Mouse (Mus musculus): ENCODE results near the gene Pnmt.

Pnmt gene

GRCm38 (mm10) chr11:98384721-98385637, 1.3 kb upstream of the Pnmt start:
- no peak for DNase-seq

GRCm38 (mm10) chr11:98386596-98386995, 346 bp downstream of the Pnmt start:
- DNase-seq = peak; percentile 25

- no peak for DNase-seq
Observed at GRCm38 (mm10) chr11:98387056-98387577, 867 bp downstream of the Pnmt start.

DNA sequence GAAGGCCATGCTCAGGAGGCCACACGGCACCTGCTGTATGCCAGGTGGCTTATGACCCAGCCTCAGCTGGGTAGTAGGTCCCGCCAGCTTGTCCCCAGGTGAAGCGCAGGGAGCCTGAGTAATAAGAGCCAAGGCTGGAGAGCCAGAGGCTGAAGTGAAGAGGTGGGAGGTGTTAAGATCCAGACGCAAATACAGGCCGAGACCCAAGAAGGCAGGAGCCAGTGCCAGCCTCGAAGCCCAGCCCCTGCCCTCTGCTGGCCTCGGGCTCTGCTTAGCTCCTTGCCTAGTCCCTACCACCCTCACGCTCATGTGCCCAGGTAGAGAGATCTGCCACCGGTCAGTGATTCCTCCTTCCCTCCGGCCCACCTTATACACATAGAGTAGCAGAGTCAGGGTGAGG, 2.0 kb downstream of the Pnmt start:
- no peak for DNase-seq

DNA sequence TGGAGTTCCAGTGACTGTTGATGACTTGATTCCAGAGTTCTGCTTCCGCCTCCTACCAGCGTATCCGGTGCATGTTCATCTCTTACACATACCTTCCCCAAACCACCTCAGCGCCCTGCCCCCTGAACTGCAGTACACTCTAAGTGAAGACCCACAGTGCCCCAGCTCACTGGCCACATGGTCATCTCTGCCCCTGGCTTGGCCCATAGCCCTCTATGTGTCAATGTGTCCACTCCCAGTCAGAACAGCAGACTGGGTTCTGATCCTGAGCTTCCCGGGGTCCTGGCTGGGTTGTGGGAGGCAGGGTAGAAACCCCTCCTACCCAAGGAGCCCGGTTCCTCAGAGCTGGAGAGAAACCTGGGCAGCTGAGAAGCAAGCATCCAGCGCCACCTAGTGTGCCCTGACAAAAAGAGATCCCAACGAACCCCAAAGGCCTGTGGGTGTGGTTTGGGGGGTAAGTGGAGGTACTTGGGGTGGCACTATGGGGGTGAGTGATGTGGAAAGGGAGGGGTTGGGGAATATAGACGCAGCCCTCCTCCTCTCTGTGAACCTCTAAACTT, 3.1 kb downstream of the Pnmt start:
- peak; percentile 74 for DNase-seq

GRCm38 (mm10) chr11:98390141-98390540, 3.9 kb downstream of the Pnmt start:
- DNase-seq = no peak

GRCm38 (mm10) chr11:98392034-98392433, 5.8 kb downstream of the Pnmt start:
- DNase-seq = no peak

GRCm38 (mm10) chr11:98392645-98393044, 6.4 kb downstream of the Pnmt start:
- DNase-seq = peak; percentile 44

- DNase-seq = peak; percentile 88
Observed at GRCm38 (mm10) chr11:98393317-98393716, 7.1 kb downstream of the Pnmt start.

DNA sequence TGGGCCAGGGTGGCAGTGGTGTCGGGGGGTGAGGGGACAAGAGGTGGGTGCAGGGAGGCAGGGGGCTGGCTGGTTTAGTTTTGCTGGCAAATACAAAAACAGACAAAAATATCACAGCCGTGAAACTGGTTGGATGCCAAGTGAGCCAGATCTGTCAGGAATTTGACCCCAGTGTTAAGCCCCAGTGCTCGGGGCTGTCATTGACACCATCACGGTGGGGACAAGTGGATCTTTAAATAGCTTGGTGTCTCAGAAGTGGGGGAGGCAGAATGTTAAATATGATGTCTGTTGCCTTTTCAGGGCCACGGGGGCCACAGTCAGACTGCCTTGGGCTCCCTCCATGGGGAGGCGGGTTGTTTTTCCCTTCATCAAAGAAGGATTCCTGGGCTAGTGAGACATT, 8.1 kb downstream of the Pnmt start:
- DNase-seq = no peak

DNA sequence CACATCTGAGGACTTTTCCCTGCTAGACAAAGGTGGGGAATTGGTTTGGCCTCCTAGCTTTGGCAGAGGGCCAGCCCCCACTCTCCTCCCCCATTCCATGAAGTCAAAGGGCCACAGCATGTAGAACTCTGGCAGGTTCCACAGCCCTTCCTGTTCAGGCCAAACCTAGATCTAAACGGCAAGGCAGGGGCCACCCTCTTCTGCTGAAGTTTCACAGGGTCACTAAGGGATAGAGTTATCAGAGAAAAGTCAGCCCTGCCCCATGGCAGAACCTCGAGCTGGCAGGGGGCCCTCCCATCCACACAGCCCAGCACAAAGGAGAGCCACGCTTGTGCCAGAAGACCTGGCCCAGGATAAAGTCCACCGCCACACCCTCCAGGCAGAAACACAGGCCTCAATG, 8.8 kb downstream of the Pnmt start:
- no peak for DNase-seq

DNA sequence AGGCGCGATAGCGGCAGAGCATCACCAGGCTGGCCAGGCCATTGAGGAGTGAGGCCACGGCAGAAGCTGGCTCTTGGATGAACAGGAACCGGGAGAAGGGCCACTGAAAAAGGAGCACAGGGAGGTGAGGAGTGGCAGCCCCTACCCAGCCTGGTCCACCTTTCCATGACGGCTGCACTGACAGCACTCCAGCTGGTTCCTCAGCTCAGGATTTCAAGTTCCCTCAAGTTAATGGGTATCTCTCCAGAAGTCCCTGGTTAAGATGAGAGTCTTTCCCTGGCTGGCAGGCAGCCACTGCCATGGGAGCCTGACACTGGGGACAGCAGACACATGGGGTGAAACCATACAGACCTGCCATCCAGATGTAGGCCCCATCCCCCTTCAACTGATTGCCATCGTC, 11.7 kb downstream of the Pnmt start:
- no peak for DNase-seq

- peak; percentile 89 for DNase-seq
Observed at GRCm38 (mm10) chr11:98400161-98400726, 14.0 kb downstream of the Pnmt start, which contains the start of gene Pgap3. Pgap3 (minus strand) TSS chr11:98400490.

GRCm38 (mm10) chr11:98400816-98401215, 14.6 kb downstream of the Pnmt start:
- no peak for DNase-seq

DNA sequence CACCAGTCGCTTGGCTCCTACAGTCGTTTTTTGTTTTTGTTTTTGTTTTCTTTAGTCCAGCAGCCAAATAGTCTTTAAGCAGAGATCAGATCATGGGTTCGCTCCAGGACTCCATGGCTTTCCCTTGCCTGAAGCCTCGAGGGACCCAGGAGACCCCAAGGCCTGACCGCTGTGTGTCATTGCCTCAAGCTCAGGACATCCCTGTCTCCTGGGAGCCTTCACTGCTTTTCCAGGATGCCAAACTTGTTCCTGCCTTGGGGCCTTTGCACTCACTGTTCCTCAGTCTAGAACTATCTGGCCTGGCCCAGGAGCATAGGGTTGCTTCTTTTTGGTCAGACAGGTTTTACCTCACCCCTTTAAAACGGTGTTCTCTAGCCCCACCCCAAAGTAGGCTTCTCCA, 20.4 kb downstream of the Pnmt start:
- no peak for DNase-seq

DNA sequence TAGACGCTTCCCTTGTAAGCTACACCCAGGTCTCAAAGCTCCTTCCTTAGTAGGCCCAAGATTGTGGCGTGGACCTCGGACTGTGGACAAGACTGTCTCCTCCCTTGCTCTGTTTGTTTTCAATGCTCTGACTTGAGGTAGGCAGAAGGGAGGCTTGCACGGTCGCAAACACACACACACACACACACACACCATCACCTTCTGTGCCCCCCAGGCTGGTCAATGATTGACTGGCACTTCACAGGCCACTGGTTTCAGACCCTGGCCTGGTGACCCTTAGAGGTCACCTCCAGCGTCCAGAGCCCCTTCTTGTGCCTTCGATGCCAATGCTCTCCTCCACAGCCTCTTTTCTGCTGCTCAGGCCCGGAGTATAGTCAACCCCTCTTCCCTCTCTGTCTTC, 22.6 kb downstream of the Pnmt start:
- DNase-seq = no peak

DNA sequence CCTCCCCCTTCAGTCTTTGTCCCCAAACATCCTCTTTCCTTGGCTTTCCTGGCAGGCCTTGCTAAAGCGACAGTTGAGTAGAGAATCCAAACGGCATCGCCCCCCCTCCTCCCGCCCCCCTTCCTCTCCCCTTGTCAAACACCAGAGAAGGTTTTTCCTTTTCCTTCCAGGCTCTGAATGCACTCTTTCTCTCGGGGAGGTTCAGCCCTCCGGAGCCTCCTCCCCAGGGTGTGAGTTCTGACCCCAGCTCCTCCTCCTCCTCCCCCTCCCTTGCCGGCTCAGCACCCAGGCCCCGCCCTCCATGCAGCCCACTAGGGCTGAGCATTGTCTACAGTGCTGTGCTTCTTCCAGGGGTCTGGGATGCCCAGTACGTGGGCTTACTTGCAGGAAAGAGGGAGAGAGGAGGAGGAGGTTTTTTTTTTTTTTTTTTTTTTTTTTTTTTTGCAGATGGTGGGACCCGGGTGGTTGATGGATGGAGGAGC, 23.1 kb downstream of the Pnmt start:
- no peak for DNase-seq

GRCm38 (mm10) chr11:98412273-98412796, 26.1 kb downstream of the Pnmt start, which contains the start of gene Erbb2:
Erbb2 (plus strand) TSS chr11:98412470.
- DNase-seq = no peak

GRCm38 (mm10) chr11:98412797-98413301, 26.6 kb downstream of the Pnmt start:
- no peak for DNase-seq

- DNase-seq = no peak
Observed at GRCm38 (mm10) chr11:98413731-98414130, 27.5 kb downstream of the Pnmt start.

DNA sequence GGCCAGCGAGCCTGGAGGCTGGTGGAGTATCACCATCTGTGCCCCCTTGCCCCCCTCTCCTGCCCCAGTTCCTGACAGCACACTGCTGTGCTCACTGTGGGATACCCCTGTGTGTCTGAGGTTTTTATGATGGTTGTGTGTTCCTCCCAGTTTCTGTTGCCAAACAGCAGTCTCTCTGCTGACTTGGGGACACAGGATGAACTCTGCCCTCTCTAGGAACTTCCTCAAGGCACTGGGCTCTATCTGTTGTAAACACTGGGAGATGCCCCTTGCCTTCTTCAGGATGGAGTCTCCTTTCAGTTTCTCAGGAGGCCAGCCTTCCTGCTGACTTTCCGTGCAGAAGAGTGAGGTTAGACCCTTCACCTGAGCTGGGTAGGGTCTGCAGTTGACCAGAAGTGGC, 27.9 kb downstream of the Pnmt start:
- no peak for DNase-seq

DNA sequence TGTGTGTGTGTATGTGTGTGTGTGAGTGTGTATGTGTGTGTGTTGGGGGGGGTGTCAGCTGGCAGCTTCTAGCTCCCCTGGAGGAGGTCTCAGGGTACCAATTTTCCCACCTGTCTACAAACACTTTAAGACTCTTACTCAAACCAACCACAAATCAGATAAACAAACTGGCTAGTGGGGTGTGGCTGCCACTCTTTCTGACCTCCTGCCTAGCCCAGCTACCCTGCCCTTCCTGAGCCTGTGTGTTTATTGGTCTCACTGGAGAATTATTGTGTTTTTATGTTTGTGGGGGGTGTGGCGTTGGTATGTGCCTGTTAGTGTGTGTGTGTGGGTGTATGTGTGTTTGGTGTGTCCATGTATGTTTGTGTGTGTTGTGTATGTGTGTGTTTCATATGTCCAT, 30.8 kb downstream of the Pnmt start:
- DNase-seq = no peak

- no peak for DNase-seq
Observed at GRCm38 (mm10) chr11:98418273-98418672, 32.0 kb downstream of the Pnmt start.
